Comparison of ENCODE assay signal across 21 mouse cellular contexts in genomic region chr11:120361295-120361694, GRCm38 (mm10). TPM values are rescaled to one million over a fixed set of nuclear protein-coding genes. Genes with fewer than 3 reads are reported as not detected.
DNase-seq lines count a peak whose midpoint lies in the region; ATAC-seq and TF ChIP-seq lines count a peak whose summit lies in the region.
"Had no signal": no experiment of that assay in that cellular context is flagged by ENCODE, and none has a peak within 500 bp of the region (broad histone marks: within the 10 kb centered on the region; RNA-seq: fewer than 3 reads in every experiment).

TSS of gene Fscn2 (plus strand) at chr11:120361534.

- 0 out of 2 replicates have a peak within 1 kb of the TSS, but pooled peaks have one; percentile 32 for H3K27ac ChIP-seq in heart, embryonic 10.5 days
- H3K27ac ChIP-seq in kidney, embryonic 16.5 days (ENCODE audit: low read length), result peak within 1 kb of the TSS; percentile 9; the same call in 1 of the 2 replicates
- H3K27ac ChIP-seq in limb, embryonic 14.5 days (replicated peaks; ENCODE audit: low read depth, low read length), result no peak within 1 kb of the TSS
- H3K27ac ChIP-seq: liver, embryonic 12.5 days; macrophage; neural tube, embryonic 13.5 days had no signal

- H3K4me2 ChIP-seq in kidney, embryonic 16.5 days (replicated peaks; ENCODE audit: low read depth, low read length), result no peak within 1 kb of the TSS
- H3K4me2 ChIP-seq in limb, embryonic 14.5 days (replicated peaks; ENCODE audit: low read depth, low read length, severe bottlenecking), result no peak within 1 kb of the TSS
- H3K4me2 ChIP-seq: liver, embryonic 12.5 days; lung, embryonic 14.5 days; neural tube, embryonic 13.5 days had no signal

- H3K9ac ChIP-seq in kidney, embryonic 16.5 days (replicated peaks; ENCODE audit: low read length), result no peak within 1 kb of the TSS
- H3K9ac ChIP-seq in limb, embryonic 14.5 days (ENCODE audit: low read depth, low read length, severe bottlenecking), result 0 out of 2 replicates have a peak within 1 kb of the TSS, but pooled peaks have one; percentile 3
- H3K9ac ChIP-seq: liver, embryonic 12.5 days; lung, embryonic 14.5 days; neural tube, embryonic 13.5 days had no signal

- peaks cover 69% of the 10 kb centered on the region for H3K4me1 ChIP-seq in heart, embryonic 10.5 days
- H3K4me1 ChIP-seq in kidney, embryonic 16.5 days (ENCODE audit: insufficient read depth, low read length), result peaks cover 44% of the 10 kb centered on the region
- peaks cover 24% of the 10 kb centered on the region for H3K4me1 ChIP-seq in limb, embryonic 14.5 days (ENCODE audit: control insufficient read depth, insufficient read depth, low read length)

- no peak for ATAC-seq in kidney, embryonic 16.5 days (ENCODE audit: low FRiP score, low TSS enrichment)
- no peak for ATAC-seq in limb, embryonic 14.5 days (ENCODE audit: low FRiP score, low read depth)
- ATAC-seq: liver, embryonic 12.5 days had no signal

- no peak for TF ChIP-seq POLR2A in limb, embryonic 14.5 days (IDR thresholded peaks at IDR 0.05; ENCODE audit: borderline replicate concordance, extremely low read depth, insufficient read depth, insufficient read length)

- H3K9me3 ChIP-seq in heart, embryonic 10.5 days, result no peaks in the 10 kb centered on the region
- H3K9me3 ChIP-seq in kidney, embryonic 16.5 days (ENCODE audit: low read length), result no peaks in the 10 kb centered on the region
- H3K9me3 ChIP-seq in limb, embryonic 14.5 days (ENCODE audit: control insufficient read depth, low read length), result no peaks in the 10 kb centered on the region
- H3K9me3 ChIP-seq: liver, embryonic 12.5 days; neural tube, embryonic 13.5 days had no signal

- H3K27me3 ChIP-seq in heart, embryonic 10.5 days (ENCODE audit: insufficient read depth, poor library complexity, severe bottlenecking), result no peaks in the 10 kb centered on the region; the same call in 1 of the 2 replicates
- H3K27me3 ChIP-seq in kidney, embryonic 16.5 days (ENCODE audit: insufficient read depth, low read length), result no peaks in the 10 kb centered on the region
- H3K27me3 ChIP-seq in limb, embryonic 14.5 days (ENCODE audit: control insufficient read depth, insufficient read depth, low read length), result no peaks in the 10 kb centered on the region
- H3K27me3 ChIP-seq: neural tube, embryonic 13.5 days had no signal

- DNase-seq in heart, embryonic 10.5 days (ENCODE audit: low spot score), result no peak
- DNase-seq in heart, adult 18-20 months, result no peak
- no peak for DNase-seq in kidney, postnatal 14 days
- DNase-seq in retina, adult 2 months (ENCODE audit: low read depth, low spot score), result peak; percentile 69
- no peak for DNase-seq in retina, postnatal 1 day
- DNase-seq in limb, embryonic 14.5 days (ENCODE audit: low spot score), result no peak
- no peak for DNase-seq in lung, postnatal 36 days
- DNase-seq: adrenal gland, adult 8-10 months; B cell, adult 2 months; cerebellum, adult 11-12 months; cerebellum, postnatal 36 days; kidney, adult 2 months; lung, embryonic 14.5 days; right cerebral cortex, postnatal 25 days; thymus, postnatal 14 days had no signal

- no peak within 1 kb of the TSS for H3K4me3 ChIP-seq in heart, embryonic 10.5 days
- no peak within 1 kb of the TSS for H3K4me3 ChIP-seq in kidney, embryonic 16.5 days (ENCODE audit: low read length)
- H3K4me3 ChIP-seq in limb, embryonic 14.5 days (replicated peaks; ENCODE audit: low read length), result no peak within 1 kb of the TSS
- H3K4me3 ChIP-seq: liver, embryonic 12.5 days; neural tube, embryonic 13.5 days had no signal

- no peaks in the 10 kb centered on the region for H3K36me3 ChIP-seq in heart, embryonic 10.5 days
- no peaks in the 10 kb centered on the region for H3K36me3 ChIP-seq in kidney, embryonic 16.5 days (ENCODE audit: insufficient read depth, low read length)
- no peaks in the 10 kb centered on the region for H3K36me3 ChIP-seq in limb, embryonic 14.5 days (ENCODE audit: control insufficient read depth, insufficient read depth, low read length)
- H3K36me3 ChIP-seq: liver, embryonic 12.5 days; neural tube, embryonic 13.5 days had no signal

- 80% methylated on average over 10 of the region's 10 CpGs for WGBS in heart, embryonic 10.5 days
- 40% methylated on average over 10 of the region's 10 CpGs for WGBS in kidney, embryonic 16.5 days
- WGBS in limb, embryonic 14.5 days, result 75% methylated on average over 10 of the region's 10 CpGs

RNA-seq across cellular contexts. Expression of gene Fscn2, which starts in this region (rescaled TPM):
- 0.25 and 0.49 TPM in 2 replicates for polyA plus RNA-seq in heart, embryonic 10.5 days (2016; fragmentation: Nextera tagmentation; extraction: Ambion mirVana)
- not detected for total RNA-seq in heart, adult 18-20 months (2021)
- 0.72 and 0.82 TPM in 2 replicates for polyA plus RNA-seq in kidney, embryonic 16.5 days (2015; fragmentation: Nextera tagmentation; extraction: Ambion mirVana)
- 0.32 and 0.36 TPM in 2 replicates for polyA plus RNA-seq in limb, embryonic 14.5 days (2012; rRNA removed)
- polyA plus RNA-seq in limb, embryonic 14.5 days (2014; fragmentation: Nextera tagmentation; extraction: Ambion mirVana), result 0.88 and 1.6 TPM in 2 replicates
- total RNA-seq: layer of hippocampus, postnatal 10 days; monocyte, adult 5-6 weeks had no signal
- polyA plus RNA-seq: macrophage had no signal
